8 mouse cellular contexts compared by ENCODE assay signal in the genomic region with DNA sequence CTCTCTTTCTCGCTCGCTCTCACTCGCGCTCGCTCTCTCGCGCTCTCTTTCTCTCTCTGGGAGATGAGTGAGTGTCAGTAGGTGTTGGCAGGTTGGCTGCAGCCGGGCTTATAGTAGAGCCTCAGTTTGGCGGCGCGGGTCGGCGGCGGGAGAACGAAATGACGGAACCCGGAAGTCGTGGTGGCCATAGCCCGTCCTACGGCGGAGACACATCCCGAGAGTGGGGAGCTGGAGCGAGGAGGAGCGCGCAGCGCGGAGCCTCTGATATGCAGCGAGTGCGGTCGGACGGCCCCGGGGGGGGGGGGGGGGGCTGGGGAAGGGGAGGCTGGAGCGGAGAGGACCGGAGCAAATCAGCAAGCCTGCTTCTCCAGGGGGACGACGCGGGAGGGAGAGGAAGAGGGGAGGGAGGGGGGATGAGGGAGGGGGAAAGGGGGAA. TPM values are rescaled to one million over a fixed set of nuclear protein-coding genes. Genes with fewer than 3 reads are reported as not detected.
A peak's percentile ranks its signal among the peaks of the same experiment; 100 is the strongest.
DNase-seq lines count a peak whose midpoint lies in the region; ATAC-seq and TF ChIP-seq lines count a peak whose summit lies in the region.

Gene Meis2, minus strand, starts transcription at position 270 of the 436 bp plus-strand sequence.

- peak within 1 kb of the TSS; percentile 23; the same call in 1 of the 2 replicates for H3K27ac ChIP-seq in thymus, adult 2 months (ENCODE audit: control insufficient read depth, insufficient read depth, low read length)
- H3K27ac ChIP-seq in heart, embryonic 14.5 days (replicated peaks in 1 of 2; ENCODE audit: control insufficient read depth in 1 of 2, insufficient read depth in 1 of 2, low read depth in 2 of 2, low read length in 2 of 2): peak within 1 kb of the TSS; percentile 97 to 100
- H3K27ac ChIP-seq in liver, embryonic 13.5 days: peak within 1 kb of the TSS; percentile 64
- H3K27ac ChIP-seq in neural tube, embryonic 11.5 days (ENCODE audit: low read depth, low read length): peak within 1 kb of the TSS; percentile 99

- H3K27me3 ChIP-seq in thymus, adult 2 months (ENCODE audit: control insufficient read depth, insufficient read depth, low read length): peaks cover 20% of the 10 kb centered on the region; the same call in 1 of the 2 replicates
- H3K27me3 ChIP-seq in heart, embryonic 14.5 days (ENCODE audit: control insufficient read depth, insufficient read depth, low read length): no peaks in the 10 kb centered on the region
- H3K27me3 ChIP-seq in liver, embryonic 13.5 days: peaks cover 99% of the 10 kb centered on the region
- no peaks in the 10 kb centered on the region for H3K27me3 ChIP-seq in neural tube, embryonic 11.5 days (ENCODE audit: control insufficient read depth, insufficient read depth, low read length)

- TF ChIP-seq POLR2A in thymus, adult 2 months (IDR thresholded peaks at IDR 0.05; ENCODE audit: control insufficient read depth, extremely low read depth, insufficient read depth, low read length, poor library complexity): no peak

- TF ChIP-seq CTCF in thymus, adult 2 months (IDR thresholded peaks at IDR 0.05; ENCODE audit: borderline replicate concordance, control insufficient read depth, extremely low read depth, insufficient read depth, low read length, poor library complexity): no peak

- no peaks in the 10 kb centered on the region for H3K36me3 ChIP-seq in thymus, adult 2 months (ENCODE audit: control insufficient read depth, insufficient read depth, low read length)
- H3K36me3 ChIP-seq in heart, embryonic 14.5 days (ENCODE audit: control insufficient read depth, insufficient read depth, low read length): peaks cover 8% of the 10 kb centered on the region; the same call in 1 of the 2 replicates
- H3K36me3 ChIP-seq in liver, embryonic 13.5 days: no peaks in the 10 kb centered on the region
- H3K36me3 ChIP-seq in neural tube, embryonic 11.5 days (ENCODE audit: control insufficient read depth, insufficient read depth, low read length): no peaks in the 10 kb centered on the region

- peak; percentile 87 for ATAC-seq in heart, embryonic 14.5 days (ENCODE audit: insufficient number of reproducible peaks, insufficient read depth, low FRiP score, low read depth)
- peak; percentile 61 for ATAC-seq in liver, embryonic 13.5 days (ENCODE audit: low read depth)
- peak; percentile 72 for ATAC-seq in neural tube, embryonic 11.5 days (ENCODE audit: insufficient read depth, low FRiP score, low TSS enrichment)

- no peaks in the 10 kb centered on the region for H3K4me1 ChIP-seq in thymus, adult 2 months (replicated peaks; ENCODE audit: control insufficient read depth, insufficient read depth, low read length)
- H3K4me1 ChIP-seq in heart, embryonic 14.5 days (ENCODE audit: control insufficient read depth in 2 of 2, insufficient read depth in 2 of 2, low read length in 2 of 2): peaks cover 4 to 7% of the 10 kb centered on the region in 2 experiments; a peak in 1 of 4 replicates
- H3K4me1 ChIP-seq in liver, embryonic 13.5 days (replicated peaks): peaks cover 4% of the 10 kb centered on the region; the same call in 1 of the 2 replicates
- no peaks in the 10 kb centered on the region; the same call in 1 of the 2 replicates for H3K4me1 ChIP-seq in neural tube, embryonic 11.5 days (ENCODE audit: control insufficient read depth, insufficient read depth, low read length)

- H3K4me3 ChIP-seq in thymus, adult 2 months (ENCODE audit: control insufficient read depth, insufficient read depth, low read length): peak within 1 kb of the TSS; percentile 29
- peak within 1 kb of the TSS; percentile 73 to 85 for H3K4me3 ChIP-seq in heart, embryonic 14.5 days (ENCODE audit: control insufficient read depth in 1 of 2, insufficient read depth in 1 of 2, low read depth in 1 of 2, low read length in 2 of 2)
- H3K4me3 ChIP-seq in liver, embryonic 13.5 days (replicated peaks): peak within 1 kb of the TSS; percentile 59
- H3K4me3 ChIP-seq in neural tube, embryonic 11.5 days (ENCODE audit: low read depth, low read length): peak within 1 kb of the TSS; percentile 87

- H3K4me2 ChIP-seq in heart, embryonic 14.5 days (ENCODE audit: low read length): peak within 1 kb of the TSS; percentile 93
- H3K4me2 ChIP-seq in liver, embryonic 13.5 days: peak within 1 kb of the TSS; percentile 64
- H3K4me2 ChIP-seq in neural tube, embryonic 11.5 days (ENCODE audit: low read depth): peak within 1 kb of the TSS; percentile 99

- H3K9me3 ChIP-seq in heart, embryonic 14.5 days (ENCODE audit: control insufficient read depth, low read length): no peaks in the 10 kb centered on the region
- no peaks in the 10 kb centered on the region for H3K9me3 ChIP-seq in liver, embryonic 13.5 days (replicated peaks)
- H3K9me3 ChIP-seq in neural tube, embryonic 11.5 days (ENCODE audit: control insufficient read depth, low read length): no peaks in the 10 kb centered on the region

- peak within 1 kb of the TSS; percentile 100 for H3K9ac ChIP-seq in heart, embryonic 14.5 days (ENCODE audit: low read length)
- H3K9ac ChIP-seq in liver, embryonic 13.5 days: peak within 1 kb of the TSS; percentile 47
- H3K9ac ChIP-seq in neural tube, embryonic 11.5 days (ENCODE audit: low read length): peak within 1 kb of the TSS; percentile 90

- no peak for DNase-seq in thymus, adult 2 months
- no peak for DNase-seq in thymus, postnatal 14 days
- DNase-seq in fibroblast of lung, adult 2 months (ENCODE audit: low read depth): peak; percentile 74
- DNase-seq in kidney, postnatal 14 days: peak; percentile 92
- DNase-seq in liver, embryonic 13.5 days: peak; percentile 28
- peak; percentile 91 for DNase-seq in neural tube, embryonic 11.5 days (ENCODE audit: low spot score)
- DNase-seq in testis, postnatal 14 days (ENCODE audit: low spot score): peak; percentile 68

- 2% methylated on average over 30 of the region's 37 CpGs for WGBS in thymus, adult 2 months
- under 1% methylated on average over 29 of the region's 37 CpGs for WGBS in heart, embryonic 14.5 days
- WGBS in liver, embryonic 13.5 days (ENCODE audit: insufficient replicate concordance): 1% methylated on average over 27 of the region's 37 CpGs
- under 1% methylated on average over 29 of the region's 37 CpGs for WGBS in neural tube, embryonic 11.5 days

RNA-seq across cellular contexts. Expression of gene Meis2, which starts in this region (rescaled TPM):
- polyA plus RNA-seq in thymus, adult 2 months (2012; rRNA removed): 8.8 and 10.5 TPM in 2 replicates
- 30.8 and 30.9 TPM in 2 replicates for polyA plus RNA-seq in heart, embryonic 14.5 days (2014; fragmentation: Nextera tagmentation; extraction: Ambion mirVana)
- polyA plus RNA-seq in liver, embryonic 13.5 days (2015; fragmentation: Nextera tagmentation; extraction: Ambion mirVana): 2.1 and 2.6 TPM in 2 replicates
- polyA plus RNA-seq in neural tube, embryonic 11.5 days (2014; fragmentation: Nextera tagmentation; extraction: Ambion mirVana): 111 and 117 TPM in 2 replicates

Comparison
In these comparisons a context has a peak if more than half of its experiments do, and no peak if none do; other contexts are left out.
1. DNase-seq: peak in fibroblast of lung, adult 2 months (single experiment), kidney, postnatal 14 days (single experiment), liver, embryonic 13.5 days (single experiment), neural tube, embryonic 11.5 days (single experiment) and testis, postnatal 14 days (single experiment); none in thymus, adult 2 months (single experiment) and thymus, postnatal 14 days (single experiment).
2. H3K27ac ChIP-seq: peak in every context shown above with its lines; median percentile 99 in neural tube, embryonic 11.5 days; 98 in heart, embryonic 14.5 days; 64 in liver, embryonic 13.5 days; 23 in thymus, adult 2 months.
3. H3K4me3 ChIP-seq: peak in every context shown above with its lines; median percentile 87 in neural tube, embryonic 11.5 days; 79 in heart, embryonic 14.5 days; 59 in liver, embryonic 13.5 days; 29 in thymus, adult 2 months.
4. H3K9ac ChIP-seq: peak in every context shown above with its lines; median percentile 100 in heart, embryonic 14.5 days; 90 in neural tube, embryonic 11.5 days; 47 in liver, embryonic 13.5 days.
5. Peak in every context shown above with its lines, with median percentiles within 50 percentile points of each other: ATAC-seq and H3K4me2 ChIP-seq.